Mouse (Mus musculus): ENCODE data around the gene Syngr2.

Syngr2 gene

DNA sequence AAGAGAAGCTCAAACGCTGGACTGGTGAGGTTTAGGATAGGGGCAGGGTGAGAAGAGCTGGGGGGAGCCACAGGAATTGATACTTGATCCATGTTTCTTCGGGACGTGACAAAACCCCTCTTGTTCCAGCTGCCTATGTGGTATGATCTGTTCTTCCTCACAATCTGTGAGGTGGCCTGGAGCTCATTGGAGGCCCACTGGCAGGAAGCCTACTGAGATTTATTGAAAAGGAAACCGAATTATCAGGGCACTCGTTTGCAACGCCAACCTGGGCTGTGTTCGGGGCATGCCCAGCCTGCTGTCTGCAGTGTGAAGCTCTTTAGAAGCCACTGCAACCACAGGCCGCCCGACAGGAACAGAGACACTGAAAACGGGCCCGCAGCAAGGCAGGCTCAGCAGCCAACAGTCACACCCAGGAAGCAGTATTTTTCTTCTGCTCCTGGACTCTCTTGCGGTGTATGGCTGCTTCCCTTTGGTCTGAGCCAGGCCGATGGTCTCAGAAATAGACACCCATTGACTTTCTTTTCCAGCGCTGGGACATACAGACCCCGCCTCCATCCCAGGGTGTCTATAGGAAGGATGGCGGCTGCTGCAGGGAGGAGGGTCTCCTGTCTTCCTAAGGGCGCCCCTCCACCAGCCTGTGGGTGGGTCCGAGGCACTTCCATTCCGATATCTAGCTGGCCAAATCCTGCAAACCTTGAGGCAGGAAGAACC, 39.0 kb downstream of the Syngr2 start:
- no peaks in the 10 kb centered on the region for H3K9me3 ChIP-seq (ENCODE audit: low read length)
- TF ChIP-seq CTCF (conservative IDR thresholded peaks at IDR 0.05; ENCODE audit: low read length), result no peak
- no peak for TF ChIP-seq NANOG (IDR thresholded peaks at IDR 0.05; ENCODE audit: borderline replicate concordance, low read length)
- TF ChIP-seq POU5F1 (IDR thresholded peaks at IDR 0.05; ENCODE audit: borderline replicate concordance, low read length), result no peak
- H3K4me1 ChIP-seq (replicated peaks; ENCODE audit: low read depth, low read length), result peaks cover 65% of the 10 kb centered on the region
- no peaks in the 10 kb centered on the region for H3K27me3 ChIP-seq (ENCODE audit: insufficient read depth, low read length)
- peaks cover 31% of the 10 kb centered on the region for H3K36me3 ChIP-seq (ENCODE audit: insufficient read depth, low read length)
- peak overlapping the region; percentile 96 for H3K4me3 ChIP-seq (replicated peaks; ENCODE audit: low read length)

DNA sequence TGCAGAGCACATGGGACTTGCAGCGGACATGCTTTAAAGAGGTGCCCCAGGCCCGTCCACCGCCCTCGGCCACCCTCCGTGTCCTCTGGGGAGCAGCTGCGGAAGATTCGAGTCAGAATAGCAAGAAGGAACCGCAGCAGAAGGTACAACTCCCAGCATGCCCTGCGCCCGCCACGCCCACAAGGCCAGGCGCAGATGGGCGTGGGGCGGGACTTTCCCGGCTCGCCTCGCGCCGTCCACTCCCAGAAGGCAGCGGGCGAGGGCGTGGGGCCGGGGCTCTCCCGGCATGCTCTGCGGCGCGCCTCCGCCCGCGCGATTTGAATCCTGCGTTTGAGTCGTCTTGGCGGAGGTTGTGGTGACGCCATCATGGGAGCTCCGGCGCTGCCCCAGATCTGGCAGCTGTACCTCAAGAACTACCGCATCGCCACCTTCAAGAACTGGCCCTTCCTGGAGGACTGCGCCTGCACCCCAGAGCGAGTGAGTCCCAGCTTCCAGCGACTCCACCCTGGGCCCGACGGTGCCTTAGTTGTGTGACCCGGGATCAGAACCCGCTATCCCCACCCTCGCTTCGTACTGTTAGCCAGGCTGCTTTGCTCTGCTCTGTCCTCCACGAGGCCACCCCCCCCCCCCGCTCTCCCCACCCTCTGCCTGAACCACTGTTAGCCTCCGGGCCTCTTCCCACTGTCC, 39.7 kb downstream of the Syngr2 start, which contains the start of gene Birc5:
Birc5 (plus strand) TSS at position 267 of the 687 bp plus-strand sequence.
- no peaks in the 10 kb centered on the region for H3K27me3 ChIP-seq (ENCODE audit: insufficient read depth, low read length)
- peak within 1 kb of the TSS; percentile 96 for H3K4me3 ChIP-seq (replicated peaks; ENCODE audit: low read length)
- no peaks in the 10 kb centered on the region for H3K9me3 ChIP-seq (ENCODE audit: low read length)
- H3K36me3 ChIP-seq (ENCODE audit: insufficient read depth, low read length), result peaks cover 38% of the 10 kb centered on the region
- peaks cover 72% of the 10 kb centered on the region for H3K4me1 ChIP-seq (replicated peaks; ENCODE audit: low read depth, low read length)
- TF ChIP-seq CTCF (conservative IDR thresholded peaks at IDR 0.05; ENCODE audit: low read length) (no peak), POU5F1 (IDR thresholded peaks at IDR 0.05; ENCODE audit: borderline replicate concordance, low read length) (no peak), NANOG (IDR thresholded peaks at IDR 0.05; ENCODE audit: borderline replicate concordance, low read length) (no peak)

DNA sequence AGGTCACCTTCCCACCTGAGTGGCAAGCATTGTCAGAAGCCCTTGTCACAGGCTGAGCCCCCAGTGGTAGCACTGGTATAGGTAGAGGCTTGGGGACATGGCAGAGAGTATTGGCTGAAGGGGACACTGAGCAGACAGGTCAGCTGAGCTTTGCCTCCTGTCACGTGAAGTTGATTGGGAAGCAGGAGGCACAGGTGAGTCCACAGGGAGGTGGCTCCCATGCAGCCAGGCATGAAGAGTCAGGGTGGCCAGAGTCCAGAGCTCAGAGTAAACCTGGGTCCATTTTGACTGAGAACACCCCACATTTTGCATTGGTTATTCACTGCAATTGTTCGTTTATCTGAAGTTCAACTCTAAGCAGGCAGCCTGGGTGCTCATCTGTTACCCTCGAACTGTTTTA, 43.4 kb downstream of the Syngr2 start:
- no peak overlapping the region for H3K4me3 ChIP-seq (replicated peaks; ENCODE audit: low read length)
- H3K9me3 ChIP-seq (ENCODE audit: low read length), result peaks cover 10% of the 10 kb centered on the region
- no peaks in the 10 kb centered on the region for H3K27me3 ChIP-seq (ENCODE audit: insufficient read depth, low read length)
- no peak for TF ChIP-seq POU5F1 (IDR thresholded peaks at IDR 0.05; ENCODE audit: borderline replicate concordance, low read length)
- no peak for TF ChIP-seq CTCF (conservative IDR thresholded peaks at IDR 0.05; ENCODE audit: low read length)
- no peak for TF ChIP-seq NANOG (IDR thresholded peaks at IDR 0.05; ENCODE audit: borderline replicate concordance, low read length)
- peaks cover 80% of the 10 kb centered on the region for H3K4me1 ChIP-seq (replicated peaks; ENCODE audit: low read depth, low read length)
- H3K36me3 ChIP-seq (ENCODE audit: insufficient read depth, low read length), result peaks cover 74% of the 10 kb centered on the region

DNA sequence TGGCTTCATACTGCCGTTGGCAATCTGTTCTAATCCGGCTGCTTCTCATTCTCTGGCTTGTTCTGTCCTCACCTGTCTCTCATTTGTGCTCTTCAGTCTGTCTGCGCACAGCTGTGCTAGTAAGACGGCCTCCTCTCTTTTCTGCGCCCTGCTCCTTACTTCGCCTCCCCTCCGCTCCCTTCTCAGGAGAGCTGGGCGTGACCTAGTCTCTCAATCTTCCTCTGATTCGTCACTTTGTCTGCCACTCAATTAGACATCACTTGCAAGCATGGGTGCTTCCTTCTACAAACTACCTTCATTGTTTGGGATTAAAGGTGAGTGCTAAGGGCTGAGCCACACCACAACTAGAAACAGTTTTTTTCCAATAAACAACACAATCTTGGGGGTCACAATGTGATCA, 44.8 kb downstream of the Syngr2 start:
- Histone ChIP-seq H3K4me1 (replicated peaks; ENCODE audit: low read depth, low read length) (peaks cover 87% of the 10 kb centered on the region), H3K9me3 (ENCODE audit: low read length) (peaks cover 10% of the 10 kb centered on the region), H3K27me3 (ENCODE audit: insufficient read depth, low read length) (no peaks in the 10 kb centered on the region), H3K36me3 (ENCODE audit: insufficient read depth, low read length) (peaks cover 87% of the 10 kb centered on the region), H3K4me3 (replicated peaks; ENCODE audit: low read length) (no peak overlapping the region)
- TF ChIP-seq POU5F1 (IDR thresholded peaks at IDR 0.05; ENCODE audit: borderline replicate concordance, low read length) (no peak), CTCF (conservative IDR thresholded peaks at IDR 0.05; ENCODE audit: low read length) (no peak), NANOG (IDR thresholded peaks at IDR 0.05; ENCODE audit: borderline replicate concordance, low read length) (no peak)

DNA sequence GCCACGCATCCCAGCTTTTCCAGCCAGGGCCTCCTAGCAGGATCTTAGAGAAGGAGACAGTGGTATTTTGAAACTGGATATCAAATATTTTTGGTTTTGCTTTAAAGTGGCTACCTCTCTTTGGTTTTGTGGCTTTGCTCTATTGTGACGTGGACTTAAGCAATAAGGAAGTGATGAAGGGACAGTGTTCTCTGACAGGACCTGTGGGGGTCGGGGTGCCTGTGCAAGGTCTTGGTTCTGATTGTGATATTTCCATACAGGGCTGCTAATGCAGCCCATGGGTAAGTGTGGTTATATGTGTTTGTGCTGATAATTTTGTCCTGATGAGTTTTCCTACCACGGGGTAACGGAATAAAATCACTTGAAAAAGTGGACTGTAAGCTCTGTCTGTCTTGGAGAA, 45.9 kb downstream of the Syngr2 start:
- no peak overlapping the region for H3K4me3 ChIP-seq (replicated peaks; ENCODE audit: low read length)
- TF ChIP-seq POU5F1 (IDR thresholded peaks at IDR 0.05; ENCODE audit: borderline replicate concordance, low read length), result no peak
- TF ChIP-seq CTCF (conservative IDR thresholded peaks at IDR 0.05; ENCODE audit: low read length), result no peak
- TF ChIP-seq NANOG (IDR thresholded peaks at IDR 0.05; ENCODE audit: borderline replicate concordance, low read length), result no peak
- H3K4me1 ChIP-seq (replicated peaks; ENCODE audit: low read depth, low read length), result peaks cover 94% of the 10 kb centered on the region
- H3K36me3 ChIP-seq (ENCODE audit: insufficient read depth, low read length), result peaks cover 85% of the 10 kb centered on the region
- H3K9me3 ChIP-seq (ENCODE audit: low read length), result peaks cover 10% of the 10 kb centered on the region
- peaks cover 8% of the 10 kb centered on the region for H3K27me3 ChIP-seq (ENCODE audit: insufficient read depth, low read length)

DNA sequence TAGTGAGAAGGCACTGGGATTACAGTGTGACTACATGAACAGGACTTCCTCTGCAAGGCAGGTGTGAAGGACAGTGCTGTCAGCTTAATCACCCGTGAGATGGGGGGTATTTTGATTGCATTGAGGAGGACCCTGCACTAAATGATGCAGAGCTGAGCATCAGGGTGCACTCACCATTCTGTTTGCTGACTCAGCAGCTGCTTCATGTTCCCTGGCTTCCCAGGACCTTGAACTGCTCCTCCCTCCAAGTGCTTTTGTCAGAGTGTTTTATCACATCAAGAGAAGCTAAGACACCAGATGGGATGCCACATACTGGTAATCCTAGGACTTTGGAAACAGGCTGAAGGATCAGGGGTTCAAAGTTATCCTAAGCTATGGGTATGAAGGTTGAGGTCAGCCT, 46.5 kb downstream of the Syngr2 start:
- TF ChIP-seq CTCF (conservative IDR thresholded peaks at IDR 0.05; ENCODE audit: low read length) (no peak), NANOG (IDR thresholded peaks at IDR 0.05; ENCODE audit: borderline replicate concordance, low read length) (no peak), POU5F1 (IDR thresholded peaks at IDR 0.05; ENCODE audit: borderline replicate concordance, low read length) (no peak)
- H3K36me3 ChIP-seq (ENCODE audit: insufficient read depth, low read length), result peaks cover 80% of the 10 kb centered on the region
- peaks cover 94% of the 10 kb centered on the region for H3K4me1 ChIP-seq (replicated peaks; ENCODE audit: low read depth, low read length)
- H3K4me3 ChIP-seq (replicated peaks; ENCODE audit: low read length), result no peak overlapping the region
- peaks cover 10% of the 10 kb centered on the region for H3K9me3 ChIP-seq (ENCODE audit: low read length)
- peaks cover 14% of the 10 kb centered on the region for H3K27me3 ChIP-seq (ENCODE audit: insufficient read depth, low read length)

DNA sequence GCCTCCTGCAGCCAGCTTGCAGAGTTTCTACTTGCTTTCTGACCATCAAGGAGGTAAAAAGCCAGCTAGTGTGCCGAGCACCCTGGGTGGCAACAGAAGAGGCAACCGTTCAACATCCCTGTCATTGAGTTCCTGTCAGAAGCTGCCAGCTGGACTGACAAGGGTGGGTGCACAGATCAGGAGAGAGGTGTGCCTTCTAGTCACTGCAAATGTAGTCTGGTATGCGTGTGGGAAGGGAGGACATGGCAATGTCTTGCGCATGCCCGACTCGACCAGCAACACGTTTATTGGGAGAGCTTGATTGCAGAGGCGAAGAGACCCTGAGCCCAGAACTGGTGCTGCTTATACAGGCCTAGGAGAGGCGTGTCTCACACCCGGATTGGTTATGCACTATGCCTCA, 48.0 kb downstream of the Syngr2 start:
- peaks cover 29% of the 10 kb centered on the region for H3K27me3 ChIP-seq (ENCODE audit: insufficient read depth, low read length)
- peaks cover 10% of the 10 kb centered on the region for H3K9me3 ChIP-seq (ENCODE audit: low read length)
- no peak for TF ChIP-seq CTCF (conservative IDR thresholded peaks at IDR 0.05; ENCODE audit: low read length)
- no peak for TF ChIP-seq POU5F1 (IDR thresholded peaks at IDR 0.05; ENCODE audit: borderline replicate concordance, low read length)
- TF ChIP-seq NANOG (IDR thresholded peaks at IDR 0.05; ENCODE audit: borderline replicate concordance, low read length), result no peak
- H3K36me3 ChIP-seq (ENCODE audit: insufficient read depth, low read length), result peaks cover 66% of the 10 kb centered on the region
- H3K4me3 ChIP-seq (replicated peaks; ENCODE audit: low read length), result no peak overlapping the region
- H3K4me1 ChIP-seq (replicated peaks; ENCODE audit: low read depth, low read length), result peaks cover 95% of the 10 kb centered on the region

DNA sequence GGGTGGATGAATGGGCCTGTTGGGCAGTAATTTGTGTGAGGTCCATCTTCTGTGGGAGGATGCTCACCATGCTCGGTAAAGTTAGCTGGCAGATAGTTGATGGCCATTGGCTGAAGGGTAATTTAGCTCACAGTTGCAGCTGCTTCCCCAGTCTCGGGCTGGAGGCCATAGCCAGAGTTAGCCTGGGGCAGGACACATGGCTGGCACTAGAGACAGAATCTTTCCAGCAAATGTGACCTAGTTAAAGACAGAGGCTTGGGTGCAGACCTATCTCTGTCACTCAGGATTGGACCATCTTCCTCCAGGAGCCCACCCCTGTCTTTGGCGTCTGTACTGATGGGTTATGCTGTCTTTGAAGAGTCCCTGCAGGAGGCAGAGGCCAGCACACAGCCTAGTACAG, 48.9 kb downstream of the Syngr2 start:
- H3K27me3 ChIP-seq (ENCODE audit: insufficient read depth, low read length), result peaks cover 35% of the 10 kb centered on the region
- no peak for TF ChIP-seq POU5F1 (IDR thresholded peaks at IDR 0.05; ENCODE audit: borderline replicate concordance, low read length)
- TF ChIP-seq CTCF (conservative IDR thresholded peaks at IDR 0.05; ENCODE audit: low read length), result no peak
- no peak for TF ChIP-seq NANOG (IDR thresholded peaks at IDR 0.05; ENCODE audit: borderline replicate concordance, low read length)
- H3K9me3 ChIP-seq (ENCODE audit: low read length), result peaks cover 10% of the 10 kb centered on the region
- peaks cover 95% of the 10 kb centered on the region for H3K4me1 ChIP-seq (replicated peaks; ENCODE audit: low read depth, low read length)
- H3K4me3 ChIP-seq (replicated peaks; ENCODE audit: low read length), result no peak overlapping the region
- H3K36me3 ChIP-seq (ENCODE audit: insufficient read depth, low read length), result peaks cover 57% of the 10 kb centered on the region

Measured in E14TG2a.4 (cell line).